Mouse (Mus musculus): Measurements from ENCODE around the gene Gm49393.
"Not testable (repeated sequence)": the region's sequence is repeated elsewhere in the genome, so short reads cannot be mapped to it uniquely, and the experiment has no call there.

The Gm49393 gene

GRCm38 (mm10) chr13:60935490-60935889 is at the start of gene Gm49393:
TSS of gene Gm49393 (minus strand) at chr13:60935590.
- in situ Hi-C loops (cut with MboI; ENCODE audit: low pct_unique_long_range_greater_than_20kb in 1 of 2, low sequenced_read_pairs in 2 of 2, unreplicated experiment in 1 of 2), result not testable (repeated sequence)

DNA sequence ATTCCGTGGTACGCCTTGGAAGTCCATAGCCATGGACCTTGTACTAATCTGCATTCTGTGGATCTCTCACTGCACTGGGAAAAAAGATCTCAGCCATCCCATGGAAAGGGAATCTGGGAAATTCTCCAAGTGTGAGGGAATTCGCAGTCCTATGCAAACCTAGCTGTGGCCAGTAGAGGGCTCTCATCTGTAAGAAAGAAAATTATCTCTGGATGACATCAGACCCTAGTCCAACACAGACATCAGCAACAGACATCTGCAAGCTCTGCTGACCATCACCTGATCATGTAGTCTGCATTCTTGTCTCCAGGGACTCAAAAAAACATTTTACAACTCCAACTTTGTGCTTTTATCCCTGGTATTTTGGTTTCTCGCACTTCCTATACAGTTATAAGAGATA is 36.9 kb upstream of the Gm49393 start:
- in situ Hi-C loops (cut with MboI; ENCODE audit: low pct_unique_long_range_greater_than_20kb in 1 of 2, low sequenced_read_pairs in 2 of 2, unreplicated experiment in 1 of 2), result not testable (repeated sequence)

DNA sequence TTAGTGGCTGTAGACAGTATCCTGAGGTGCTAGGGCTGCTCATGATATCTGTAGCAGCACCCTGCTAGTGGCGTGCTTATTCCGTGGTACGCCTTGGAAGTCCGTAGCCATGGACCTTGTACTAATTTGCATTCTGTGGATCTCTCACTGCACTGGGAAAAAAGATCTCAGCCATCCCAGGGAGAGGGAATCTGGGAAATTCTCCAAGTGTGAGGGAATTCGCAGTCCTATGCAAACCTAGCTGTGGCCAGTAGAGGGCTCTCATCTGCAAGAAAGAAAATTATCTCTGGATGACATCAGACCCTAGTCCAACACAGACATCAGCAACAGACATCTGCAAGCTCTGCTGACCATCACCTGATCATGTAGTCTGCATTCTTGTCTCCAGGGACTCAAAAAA is 28.6 kb upstream of the Gm49393 start:
- in situ Hi-C loops (cut with MboI; ENCODE audit: low pct_unique_long_range_greater_than_20kb in 1 of 2, low sequenced_read_pairs in 2 of 2, unreplicated experiment in 1 of 2), result not testable (repeated sequence)

- in situ Hi-C loops (cut with MboI; ENCODE audit: low pct_unique_long_range_greater_than_20kb in 1 of 2, low sequenced_read_pairs in 2 of 2, unreplicated experiment in 1 of 2), result no loop called here
Measured at GRCm38 (mm10) chr13:60961706-60962105, 26.3 kb upstream of the Gm49393 start.

DNA sequence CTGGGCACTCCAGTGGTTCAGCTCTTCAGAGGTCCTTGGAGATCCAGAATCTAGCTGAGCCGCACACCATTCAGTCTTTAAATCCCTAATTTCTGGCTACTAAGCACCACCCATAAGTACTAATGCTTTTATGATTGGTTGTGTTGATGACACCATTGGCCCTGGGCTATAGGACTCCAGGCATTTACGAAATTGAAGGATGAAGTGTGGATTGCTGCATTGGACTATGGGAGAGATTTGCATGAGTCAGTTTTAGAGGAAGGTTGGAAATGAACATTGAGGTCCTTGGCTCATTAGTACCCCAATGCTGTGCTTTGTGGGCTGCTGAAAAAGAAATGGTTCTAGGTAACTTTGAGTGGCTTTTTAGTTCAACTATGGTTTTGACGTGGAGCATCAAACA is 6.5 kb upstream of the Gm49393 start, which contains the start of gene Tpbpa:
Tpbpa (minus strand) TSS at position 101 of the 400 bp plus-strand sequence.
- in situ Hi-C loops (cut with MboI; ENCODE audit: low pct_unique_long_range_greater_than_20kb in 1 of 2, low sequenced_read_pairs in 2 of 2, unreplicated experiment in 1 of 2), result not testable (repeated sequence)

DNA sequence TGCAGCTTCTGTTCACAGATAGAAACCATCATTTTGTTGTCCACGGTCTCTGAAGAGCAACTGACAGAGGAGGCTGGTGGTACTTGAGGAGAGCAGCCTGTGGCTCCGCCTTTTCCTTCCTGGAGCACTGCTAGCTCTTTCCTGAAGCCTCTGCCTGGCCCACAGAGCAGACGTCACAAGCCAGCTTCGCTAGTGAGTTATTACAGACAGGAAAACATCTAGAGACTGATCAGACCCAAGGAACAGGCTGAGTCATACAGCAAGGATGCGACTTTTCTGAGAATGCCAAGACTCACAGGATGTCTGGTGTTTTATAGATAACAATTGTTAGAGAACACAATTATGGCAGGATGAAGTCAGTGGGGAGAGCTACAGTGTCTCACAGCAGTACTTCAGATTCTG is 1.1 kb upstream of the Gm49393 start, which contains the start of the genes Gm49391 and Ctla2a:
Gm49391 (minus strand) TSS at position 72 of the 402 bp plus-strand sequence.
Ctla2a (minus strand) TSS at position 126 of the 402 bp plus-strand sequence.
- in situ Hi-C loops (cut with MboI; ENCODE audit: low pct_unique_long_range_greater_than_20kb in 1 of 2, low sequenced_read_pairs in 2 of 2, unreplicated experiment in 1 of 2), result no loop called here

GRCm38 (mm10) chr13:60904780-60905179 is 30.6 kb downstream of the Gm49393 start, which contains the start of gene Tpbpb:
TSS of gene Tpbpb (minus strand) at chr13:60904880.
- in situ Hi-C loops (cut with MboI; ENCODE audit: low pct_unique_long_range_greater_than_20kb in 1 of 2, low sequenced_read_pairs in 2 of 2, unreplicated experiment in 1 of 2), result not testable (repeated sequence)

DNA sequence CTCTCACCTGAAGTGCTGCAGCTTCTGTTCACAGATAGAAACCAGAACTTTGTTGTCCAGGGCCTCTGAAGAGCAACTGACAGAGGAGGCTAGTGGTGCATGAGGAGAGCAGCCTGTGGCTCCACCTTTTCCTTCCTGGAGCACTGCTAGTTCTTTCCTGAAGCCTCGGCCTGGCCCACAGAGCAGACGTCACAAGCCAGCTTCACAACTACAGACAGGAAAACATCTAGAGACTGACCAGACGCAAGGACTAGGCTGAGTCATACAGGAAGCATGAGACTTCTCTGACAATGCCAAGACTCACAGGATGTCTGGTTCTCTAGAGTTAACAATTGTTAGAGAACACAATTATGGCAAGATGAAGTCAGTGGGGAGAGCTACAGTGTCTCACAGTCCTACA is 38.1 kb downstream of the Gm49393 start, which contains the start of gene Ctla2b:
Ctla2b (minus strand) TSS at position 120 of the 400 bp plus-strand sequence.
- in situ Hi-C loops (cut with MboI; ENCODE audit: low pct_unique_long_range_greater_than_20kb in 1 of 2, low sequenced_read_pairs in 2 of 2, unreplicated experiment in 1 of 2), result no loop called here

GRCm38 (mm10) chr13:60896794-60897193 is 38.6 kb downstream of the Gm49393 start, which contains the start of gene Gm49392:
TSS of gene Gm49392 (minus strand) at chr13:60896894.
- in situ Hi-C loops (cut with MboI; ENCODE audit: low pct_unique_long_range_greater_than_20kb in 1 of 2, low sequenced_read_pairs in 2 of 2, unreplicated experiment in 1 of 2), result not testable (repeated sequence)

DNA sequence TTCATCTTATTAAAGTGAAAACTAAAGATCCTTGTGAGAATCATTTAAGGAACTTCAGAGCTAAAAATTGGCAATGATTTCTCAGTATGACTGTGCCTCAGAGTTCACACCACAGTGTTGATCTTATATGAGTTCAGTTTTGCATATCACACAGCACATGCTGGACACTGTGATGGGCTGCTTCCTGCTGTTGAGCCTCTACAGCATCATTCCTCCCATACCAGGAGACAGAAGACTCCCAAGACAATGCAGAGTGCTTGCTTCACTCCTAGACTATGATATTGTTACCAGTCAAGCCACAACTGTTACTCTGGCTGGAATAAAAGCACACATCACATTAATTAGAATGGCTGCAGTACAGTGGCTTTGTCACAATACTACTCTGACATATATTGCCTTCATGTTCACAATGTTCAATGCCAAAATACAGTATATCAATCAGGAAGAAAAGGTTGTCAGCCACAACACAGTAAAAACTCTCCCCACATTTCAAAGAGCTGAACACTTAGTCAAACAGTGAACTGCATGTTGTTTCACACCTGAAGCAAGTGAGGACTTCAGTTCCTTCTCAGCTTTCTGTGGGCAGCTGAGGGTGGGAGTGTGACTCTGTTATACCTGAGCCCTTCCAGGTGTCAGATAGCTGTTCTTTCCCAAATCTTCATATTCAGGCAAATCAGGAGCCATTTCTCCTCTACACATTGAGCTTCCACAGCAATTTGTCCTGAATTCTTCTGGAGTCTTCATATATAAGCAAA is 39.8 kb downstream of the Gm49393 start:
- in situ Hi-C loops (cut with MboI; ENCODE audit: low pct_unique_long_range_greater_than_20kb in 1 of 2, low sequenced_read_pairs in 2 of 2, unreplicated experiment in 1 of 2), result no loop called here

- in situ Hi-C loops (cut with MboI; ENCODE audit: low pct_unique_long_range_greater_than_20kb in 1 of 2, low sequenced_read_pairs in 2 of 2, unreplicated experiment in 1 of 2), result no loop called here
Measured at GRCm38 (mm10) chr13:60892301-60892700, 43.1 kb downstream of the Gm49393 start.

DNA sequence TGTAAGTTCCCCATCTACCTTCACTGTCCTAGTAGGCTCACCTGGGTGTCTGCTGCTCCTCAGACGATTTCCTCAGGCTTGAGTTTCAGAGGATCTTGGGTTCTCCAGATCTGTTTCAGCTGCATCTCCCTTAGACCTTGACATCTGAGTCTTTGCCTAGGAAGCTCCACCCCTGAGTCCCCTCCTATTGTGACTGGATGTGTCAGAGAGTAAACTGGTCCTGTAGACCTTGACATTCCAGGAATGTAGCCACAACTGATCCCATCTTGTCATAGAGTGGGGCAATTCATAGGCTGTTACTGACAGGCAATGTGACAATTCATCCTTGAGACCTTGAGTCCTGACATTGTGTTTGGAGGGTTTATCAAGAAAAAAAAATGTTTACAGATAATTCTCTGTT is 71.1 kb downstream of the Gm49393 start, which contains the start of gene 4930486L24Rik:
4930486L24Rik (minus strand) TSS at position 195 of the 400 bp plus-strand sequence.
- in situ Hi-C loops (cut with MboI; ENCODE audit: low pct_unique_long_range_greater_than_20kb in 1 of 2, low sequenced_read_pairs in 2 of 2, unreplicated experiment in 1 of 2), result no loop called here

DNA sequence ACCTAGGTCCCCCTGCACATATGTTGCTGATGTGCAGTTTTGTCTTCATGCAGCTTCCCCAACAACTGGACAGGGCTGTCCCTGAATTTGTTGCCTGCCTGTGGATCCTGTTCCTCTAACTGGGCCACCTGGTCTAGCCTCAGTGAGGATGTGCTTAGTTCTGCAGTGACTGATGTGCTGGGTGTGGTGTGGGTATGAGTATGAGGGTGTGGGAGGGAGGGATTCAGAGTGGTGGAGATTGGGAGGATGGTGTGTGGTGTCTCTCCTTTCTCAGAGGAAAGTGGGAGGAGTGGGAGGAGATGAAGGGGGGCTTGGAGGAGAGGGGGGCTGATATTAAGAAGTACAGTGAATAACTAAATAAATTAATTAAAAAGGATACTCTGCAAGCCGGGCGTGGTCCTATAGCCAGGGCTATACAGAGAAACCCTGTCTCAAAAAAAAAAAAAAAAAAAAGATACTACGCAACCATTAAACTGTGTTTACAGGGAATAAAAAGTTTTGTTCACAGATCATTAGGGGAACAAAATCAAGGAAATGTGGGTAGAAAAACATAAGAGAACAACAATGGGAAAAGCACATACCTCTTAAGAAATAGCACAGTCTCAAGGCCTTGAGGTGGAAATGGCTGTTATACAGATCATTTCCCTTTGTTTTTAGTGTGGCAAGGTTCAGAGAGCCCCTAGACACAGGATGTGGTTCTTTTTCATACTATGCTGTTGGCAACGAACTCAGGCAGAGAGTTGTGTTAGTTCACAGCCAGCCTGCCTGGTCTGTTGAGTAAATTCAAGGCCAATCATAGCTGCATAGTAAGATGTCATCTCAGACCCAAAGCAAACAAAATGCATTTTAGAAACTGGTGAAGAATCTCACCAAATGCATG is 86.9 kb downstream of the Gm49393 start:
- in situ Hi-C loops (cut with MboI; ENCODE audit: low pct_unique_long_range_greater_than_20kb in 1 of 2, low sequenced_read_pairs in 2 of 2, unreplicated experiment in 1 of 2), result no loop called here

DNA sequence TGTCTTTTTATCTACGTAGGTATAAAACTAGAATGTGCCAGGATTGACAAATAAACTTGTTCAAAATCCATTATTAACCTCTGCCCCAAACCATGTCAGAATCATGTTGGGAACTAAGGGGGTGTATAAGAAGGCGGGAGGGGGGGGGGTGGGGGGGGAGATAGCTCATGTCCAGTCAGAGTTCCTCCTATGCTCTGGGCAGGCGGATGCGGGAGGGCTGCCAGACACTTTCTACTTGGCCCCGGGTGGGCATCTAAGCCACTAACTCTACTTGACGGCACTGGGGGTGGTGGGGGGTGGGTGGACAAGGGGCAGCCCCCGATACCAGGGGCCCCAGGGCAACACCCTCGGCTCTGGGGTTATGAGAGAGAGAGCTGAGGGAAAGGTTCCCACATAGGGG is 92.2 kb downstream of the Gm49393 start:
- in situ Hi-C loops (cut with MboI; ENCODE audit: low pct_unique_long_range_greater_than_20kb in 1 of 2, low sequenced_read_pairs in 2 of 2, unreplicated experiment in 1 of 2), result no loop called here

DNA sequence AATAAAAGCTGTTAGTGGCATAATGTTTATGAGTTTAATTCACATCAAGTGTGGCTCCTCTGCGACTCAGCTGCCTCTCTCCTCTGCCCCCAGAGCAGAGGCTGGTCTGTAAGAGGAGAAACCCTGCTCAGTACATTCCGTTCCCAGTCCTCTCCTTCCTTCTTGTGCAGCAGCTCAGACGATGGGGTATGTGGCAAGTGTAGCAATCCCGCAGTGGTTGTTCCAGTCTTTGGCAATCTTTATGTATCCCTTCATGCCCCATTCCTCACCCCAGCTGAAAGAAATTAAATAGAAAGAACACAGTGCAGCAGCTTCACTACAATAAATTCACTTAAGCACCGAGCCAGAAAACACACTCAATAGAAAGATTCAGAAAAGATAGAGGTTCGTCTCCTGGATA is 92.7 kb downstream of the Gm49393 start:
- in situ Hi-C loops (cut with MboI; ENCODE audit: low pct_unique_long_range_greater_than_20kb in 1 of 2, low sequenced_read_pairs in 2 of 2, unreplicated experiment in 1 of 2), result no loop called here

DNA sequence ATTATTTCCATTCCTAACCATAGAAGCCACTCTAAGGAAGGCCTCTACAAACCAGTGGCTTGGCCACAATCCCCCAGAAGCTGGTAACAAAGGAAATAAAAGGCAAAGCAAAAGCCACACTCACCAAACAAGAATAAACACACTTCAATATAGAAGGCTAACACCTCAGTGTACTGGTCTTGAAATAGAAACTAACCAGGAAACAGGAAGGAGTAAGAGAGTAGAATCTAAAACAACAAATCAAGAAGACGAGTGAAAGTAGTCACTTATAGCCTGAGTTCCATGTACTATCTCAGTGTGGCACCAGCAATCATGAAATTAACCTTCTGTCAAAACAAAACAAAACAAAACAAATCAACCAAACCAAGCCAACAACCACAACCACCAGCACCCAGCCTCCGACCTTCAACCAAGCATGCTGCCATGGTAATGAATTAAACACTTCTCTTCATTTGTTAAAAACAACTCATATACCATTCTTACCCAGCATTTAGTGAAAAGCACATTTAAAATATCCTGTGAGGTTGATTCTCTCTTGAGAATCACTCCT is 96.0 kb downstream of the Gm49393 start:
- in situ Hi-C loops (cut with MboI; ENCODE audit: low pct_unique_long_range_greater_than_20kb in 1 of 2, low sequenced_read_pairs in 2 of 2, unreplicated experiment in 1 of 2), result no loop called here

DNA sequence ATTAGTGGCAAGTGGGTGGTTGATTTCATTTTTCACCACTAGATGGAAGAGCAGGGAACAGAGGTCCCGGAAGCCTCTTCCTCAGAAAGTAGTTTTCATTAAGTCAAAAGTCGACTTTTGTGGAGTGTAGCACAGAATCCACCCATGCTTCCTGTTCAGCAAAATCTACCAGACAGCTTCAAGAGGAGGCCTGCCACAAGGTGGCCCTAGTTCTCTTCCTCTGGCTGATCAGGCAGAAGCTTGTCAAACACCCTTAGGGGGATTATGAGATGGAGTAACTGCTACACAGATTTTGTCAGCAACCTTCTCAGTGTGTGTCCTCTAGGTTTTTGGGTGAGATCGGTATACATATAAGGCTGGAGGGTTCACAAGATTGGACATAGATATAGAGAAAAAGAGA is 109.3 kb downstream of the Gm49393 start:
- in situ Hi-C loops (cut with MboI; ENCODE audit: low pct_unique_long_range_greater_than_20kb in 1 of 2, low sequenced_read_pairs in 2 of 2, unreplicated experiment in 1 of 2), result no loop called here

DNA sequence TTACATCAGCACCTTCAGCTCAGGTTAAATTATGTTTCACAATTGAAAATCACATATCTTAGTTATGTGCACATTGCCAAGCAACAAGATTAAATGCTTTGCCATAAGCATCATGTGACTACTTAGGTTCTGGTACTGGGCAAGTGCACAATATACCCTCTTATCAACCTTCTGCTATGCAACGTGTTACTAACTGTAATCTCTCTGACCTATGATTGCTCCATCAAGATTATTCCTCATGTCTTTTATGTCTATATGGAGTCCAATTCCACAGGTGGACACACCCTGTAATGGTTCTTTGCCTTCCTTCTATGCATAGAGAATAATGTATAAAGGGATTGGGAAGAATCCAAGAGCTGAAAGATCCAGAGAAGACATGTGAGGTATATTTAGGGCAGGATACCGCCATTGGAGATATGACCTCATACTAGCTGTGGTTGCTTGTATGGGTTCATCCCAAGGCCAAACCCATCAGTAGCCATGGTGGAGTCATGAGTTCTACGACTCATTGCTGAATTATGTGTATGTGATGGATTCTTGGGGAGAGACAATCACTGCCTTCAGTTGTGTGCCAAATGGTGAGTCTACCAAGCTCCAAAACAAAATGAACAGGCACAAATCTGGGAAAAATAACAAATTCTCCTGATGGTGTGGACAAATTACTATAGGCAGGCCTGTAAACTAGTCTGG is 114.8 kb downstream of the Gm49393 start:
- in situ Hi-C loops (cut with MboI; ENCODE audit: low pct_unique_long_range_greater_than_20kb in 1 of 2, low sequenced_read_pairs in 2 of 2, unreplicated experiment in 1 of 2), result no loop called here
